Mouse (Mus musculus): ENCODE data around the gene Mettl16. TPM values are rescaled to one million over a fixed set of nuclear protein-coding genes. Genes with fewer than 3 reads are reported as not detected.

The Mettl16 gene
- polyA plus RNA-seq, 1 experiment from 2014 or later, result 55.4 TPM

- Histone ChIP-seq H3K4me2 (no peak overlapping the region), H3K9ac (no peak overlapping the region), H3K4me1 (peaks cover 20% of the 10 kb centered on the region), H3K9me3 (replicated peaks) (no peaks in the 10 kb centered on the region), H3K27me3 (no peaks in the 10 kb centered on the region), H3K27ac (no peak overlapping the region), H3K36me3 (peaks cover 18% of the 10 kb centered on the region), H3K4me3 (replicated peaks) (no peak overlapping the region)
- ATAC-seq (replicated peaks; ENCODE audit: low FRiP score), result no peak
- WGBS, result 79% methylated on average over 4 of the region's 4 CpGs
Observed at GRCm38 (mm10) chr11:74866640-74867039, 96.0 kb downstream of the Mettl16 start.

- H3K9me3 ChIP-seq (replicated peaks), result no peaks in the 10 kb centered on the region
- no peaks in the 10 kb centered on the region for H3K27me3 ChIP-seq
- H3K4me2 ChIP-seq, result no peak overlapping the region
- ATAC-seq (replicated peaks; ENCODE audit: low FRiP score), result no peak
- H3K36me3 ChIP-seq, result peaks cover 18% of the 10 kb centered on the region
- peaks cover 19% of the 10 kb centered on the region for H3K4me1 ChIP-seq
- H3K4me3 ChIP-seq (replicated peaks), result no peak overlapping the region
- 82% methylated on average over 2 of the region's 2 CpGs for WGBS
- no peak overlapping the region for H3K27ac ChIP-seq
- H3K9ac ChIP-seq, result no peak overlapping the region
Observed at GRCm38 (mm10) chr11:74867181-74867580, 96.6 kb downstream of the Mettl16 start.

- Histone ChIP-seq H3K9me3 (replicated peaks) (no peaks in the 10 kb centered on the region), H3K27me3 (no peaks in the 10 kb centered on the region), H3K27ac (no peak overlapping the region), H3K4me2 (no peak overlapping the region), H3K4me3 (replicated peaks) (no peak overlapping the region), H3K4me1 (peaks cover 19% of the 10 kb centered on the region), H3K36me3 (peaks cover 18% of the 10 kb centered on the region), H3K9ac (no peak overlapping the region)
- WGBS, result 90% methylated on average over 13 of the region's 13 CpGs
- no peak for ATAC-seq (replicated peaks; ENCODE audit: low FRiP score)
Observed at GRCm38 (mm10) chr11:74868046-74868760, 97.6 kb downstream of the Mettl16 start.

- Histone ChIP-seq H3K4me2 (no peak overlapping the region), H3K36me3 (peaks cover 18% of the 10 kb centered on the region), H3K27ac (no peak overlapping the region), H3K4me1 (peaks cover 14% of the 10 kb centered on the region), H3K9ac (no peak overlapping the region), H3K9me3 (replicated peaks) (no peaks in the 10 kb centered on the region), H3K27me3 (no peaks in the 10 kb centered on the region), H3K4me3 (replicated peaks) (no peak overlapping the region)
- 78% methylated on average over 6 of the region's 6 CpGs for WGBS
- ATAC-seq (replicated peaks; ENCODE audit: low FRiP score), result no peak
Observed at GRCm38 (mm10) chr11:74869603-74870002, 99.0 kb downstream of the Mettl16 start.

- 67% methylated on average over 4 of the region's 4 CpGs for WGBS
- peaks cover 12% of the 10 kb centered on the region for H3K36me3 ChIP-seq
- peaks cover 23% of the 10 kb centered on the region for H3K4me1 ChIP-seq
- ATAC-seq (replicated peaks; ENCODE audit: low FRiP score), result no peak
- no peaks in the 10 kb centered on the region for H3K9me3 ChIP-seq (replicated peaks)
- H3K27ac ChIP-seq, result no peak overlapping the region
- no peak overlapping the region for H3K9ac ChIP-seq
- no peaks in the 10 kb centered on the region for H3K27me3 ChIP-seq
- no peak overlapping the region for H3K4me2 ChIP-seq
- no peak overlapping the region for H3K4me3 ChIP-seq (replicated peaks)
Observed at GRCm38 (mm10) chr11:74870544-74870943, 99.9 kb downstream of the Mettl16 start.

- peaks cover 23% of the 10 kb centered on the region for H3K4me1 ChIP-seq
- no peak overlapping the region for H3K4me3 ChIP-seq (replicated peaks)
- no peak overlapping the region for H3K9ac ChIP-seq
- ATAC-seq (replicated peaks; ENCODE audit: low FRiP score), result no peak
- 38% methylated on average over 12 of the region's 12 CpGs for WGBS
- no peaks in the 10 kb centered on the region for H3K9me3 ChIP-seq (replicated peaks)
- H3K4me2 ChIP-seq, result no peak overlapping the region
- H3K27me3 ChIP-seq, result no peaks in the 10 kb centered on the region
- peaks cover 12% of the 10 kb centered on the region for H3K36me3 ChIP-seq
- H3K27ac ChIP-seq, result no peak overlapping the region
Observed at GRCm38 (mm10) chr11:74870991-74871622, 100.5 kb downstream of the Mettl16 start.

- Histone ChIP-seq H3K4me3 (replicated peaks) (no peak overlapping the region), H3K4me1 (peaks cover 35% of the 10 kb centered on the region), H3K27me3 (no peaks in the 10 kb centered on the region), H3K9ac (no peak overlapping the region), H3K4me2 (no peak overlapping the region), H3K27ac (no peak overlapping the region), H3K36me3 (no peaks in the 10 kb centered on the region), H3K9me3 (replicated peaks) (no peaks in the 10 kb centered on the region)
- ATAC-seq (replicated peaks; ENCODE audit: low FRiP score), result peak; percentile 70
- 42% methylated on average over 3 of the region's 3 CpGs for WGBS
Observed at GRCm38 (mm10) chr11:74874630-74875029, 104.0 kb downstream of the Mettl16 start.

- peak; percentile 67 for ATAC-seq (replicated peaks; ENCODE audit: low FRiP score)
- Histone ChIP-seq H3K4me3 (replicated peaks) (0 out of 2 replicates have a peak overlapping the region, but pooled peaks have one; percentile 7), H3K4me2 (peak overlapping the region; percentile 37), H3K9ac (no peak overlapping the region; the same call in 1 of the 2 replicates), H3K4me1 (peaks cover 27% of the 10 kb centered on the region), H3K27me3 (no peaks in the 10 kb centered on the region), H3K9me3 (replicated peaks) (no peaks in the 10 kb centered on the region), H3K36me3 (no peaks in the 10 kb centered on the region), H3K27ac (no peak overlapping the region)
- WGBS, result 3% methylated on average over 9 of the region's 9 CpGs
Observed at GRCm38 (mm10) chr11:74876801-74877200, 106.2 kb downstream of the Mettl16 start.

Small RNAs within 50 kb of the gene (microRNA-seq; reads per million reads assigned to microRNA genes)
- not detected for gene Mir6926

Other genes with a start within 250 kb of the Mettl16 start
- 5.8 and 6.4 TPM in 2 replicates for gene Rap1gap2, start 159.9 kb upstream of the Mettl16 start, polyA plus RNA-seq (2015; fragmentation: Nextera tagmentation; extraction: Ambion mirVana)
- 0.19 and 0.38 TPM in 2 replicates for gene Ccdc92b, start 151.2 kb upstream of the Mettl16 start, polyA plus RNA-seq (2015; fragmentation: Nextera tagmentation; extraction: Ambion mirVana)
- gene Cluh, start 121.3 kb upstream of the Mettl16 start, polyA plus RNA-seq (2015; fragmentation: Nextera tagmentation; extraction: Ambion mirVana), result 33.8 and 39.4 TPM in 2 replicates
- 42.0 and 50.1 TPM in 2 replicates for gene Pafah1b1, start 46.2 kb upstream of the Mettl16 start, polyA plus RNA-seq (2015; fragmentation: Nextera tagmentation; extraction: Ambion mirVana)
- gene Mnt, start 60.1 kb downstream of the Mettl16 start, polyA plus RNA-seq (2015; fragmentation: Nextera tagmentation; extraction: Ambion mirVana), result 5.0 and 5.7 TPM in 2 replicates
- 6.1 and 7.3 TPM in 2 replicates for gene Sgsm2, start 126.2 kb downstream of the Mettl16 start, polyA plus RNA-seq (2015; fragmentation: Nextera tagmentation; extraction: Ambion mirVana)
- gene Tsr1, start 127.2 kb downstream of the Mettl16 start, polyA plus RNA-seq (2015; fragmentation: Nextera tagmentation; extraction: Ambion mirVana), result 50.6 and 51.4 TPM in 2 replicates
- 17.5 and 18.2 TPM in 2 replicates for gene Smg6, start 155.0 kb downstream of the Mettl16 start, polyA plus RNA-seq (2015; fragmentation: Nextera tagmentation; extraction: Ambion mirVana)
- 23.5 and 24.4 TPM in 2 replicates for gene Srr, start 155.1 kb downstream of the Mettl16 start, polyA plus RNA-seq (2015; fragmentation: Nextera tagmentation; extraction: Ambion mirVana)